Mouse (Mus musculus): ENCODE results near the gene Adcy5. TPM values are rescaled to one million over a fixed set of nuclear protein-coding genes. Genes with fewer than 3 reads are reported as not detected.

Adcy5 gene
- total RNA-seq, 2 experiments from 2014 or later = 1.8 to 1.9 TPM

DNA sequence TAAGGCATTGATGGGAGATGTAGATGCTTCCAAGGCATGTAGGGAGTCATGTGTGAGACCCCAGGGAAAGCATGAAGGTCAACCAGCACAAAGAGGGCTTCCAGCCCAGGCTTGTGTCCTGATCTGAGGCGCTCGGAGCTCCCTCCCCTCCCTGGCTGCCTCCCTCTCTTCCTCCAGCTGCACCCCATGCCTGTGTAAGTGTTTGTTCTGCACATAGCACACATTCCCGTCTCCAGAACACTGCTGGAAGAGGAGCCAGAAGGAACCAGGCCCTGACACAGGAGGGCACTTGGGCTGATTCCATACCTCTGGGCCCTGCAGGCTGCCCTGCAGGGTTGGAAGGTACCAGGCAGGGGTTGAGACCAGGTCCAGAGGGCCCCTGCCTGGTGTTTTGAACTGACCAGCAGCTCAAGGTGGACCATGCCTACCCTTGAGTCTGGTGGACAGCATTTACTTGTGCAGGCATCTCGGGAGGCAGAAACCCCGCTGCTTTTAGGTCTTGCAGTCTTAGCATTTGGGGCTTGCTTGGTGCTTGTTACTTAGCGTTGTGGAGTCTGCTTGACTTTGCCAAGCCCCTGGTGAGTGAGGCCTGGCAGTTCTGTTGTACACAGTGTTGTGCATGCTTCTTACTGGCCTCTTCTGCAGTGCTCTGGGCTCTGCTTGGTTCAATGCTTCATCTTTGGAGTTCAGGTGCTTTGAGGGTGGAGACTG lies 45.2 kb downstream of the Adcy5 start:
- intact Hi-C loops (cut with DNase I) = no loop called here
- no peak for DNase-seq

DNA sequence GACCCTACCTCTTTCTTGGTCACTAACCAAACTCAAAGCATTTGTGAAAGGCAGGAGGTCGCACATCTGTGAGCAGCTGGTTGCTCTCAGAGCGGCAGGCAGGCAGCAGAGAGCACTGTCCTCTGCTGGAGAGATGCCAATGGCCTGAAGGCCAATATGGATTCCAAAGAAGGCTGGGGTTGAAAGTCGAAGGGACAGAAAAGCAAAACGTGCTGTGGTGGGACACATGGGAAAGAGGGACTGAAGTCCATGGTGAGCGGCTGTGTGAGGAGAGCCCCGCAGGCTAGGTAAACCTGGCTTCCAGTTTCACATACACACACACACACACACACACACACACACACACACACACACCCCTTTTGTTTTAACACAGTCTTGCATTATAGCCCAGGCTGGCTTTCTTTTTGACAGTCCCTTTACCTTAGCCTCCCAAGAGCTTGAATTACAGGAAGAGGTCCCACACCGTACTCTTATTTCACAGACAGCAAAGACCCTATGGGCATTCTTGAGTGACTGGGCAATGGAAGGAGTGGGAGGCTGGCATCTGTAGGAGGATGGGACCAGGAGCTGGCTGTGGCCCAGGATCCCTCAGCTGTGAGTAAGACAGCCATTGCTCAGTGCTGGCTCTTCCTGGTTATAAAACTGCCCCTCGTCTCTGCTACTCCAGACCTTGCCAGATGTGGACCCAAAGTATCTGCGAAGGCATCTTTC lies 45.9 kb downstream of the Adcy5 start:
- DNase-seq = no peak
- intact Hi-C loops (cut with DNase I) = no loop called here

DNA sequence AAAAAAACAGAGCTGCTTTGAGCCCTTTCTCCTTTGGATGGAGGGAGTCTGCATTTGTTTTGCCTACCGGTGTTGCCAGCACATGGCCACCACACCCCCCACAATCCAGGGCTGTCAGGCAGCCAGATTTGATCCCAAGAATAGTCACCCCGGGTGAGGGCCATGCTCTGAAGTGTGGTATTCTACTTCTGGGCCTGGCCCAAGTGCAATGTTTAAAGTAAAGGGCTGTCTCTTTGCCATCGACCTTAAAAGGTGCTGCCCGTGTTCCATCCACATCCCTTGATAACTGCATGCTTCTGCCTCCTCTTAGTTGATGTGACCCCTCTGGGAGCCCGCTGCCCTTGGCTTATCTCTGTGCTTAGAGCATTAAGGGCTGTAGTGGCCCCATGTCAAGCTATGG lies 46.6 kb downstream of the Adcy5 start:
- no peak for DNase-seq
- intact Hi-C loops (cut with DNase I) = no loop called here

DNA sequence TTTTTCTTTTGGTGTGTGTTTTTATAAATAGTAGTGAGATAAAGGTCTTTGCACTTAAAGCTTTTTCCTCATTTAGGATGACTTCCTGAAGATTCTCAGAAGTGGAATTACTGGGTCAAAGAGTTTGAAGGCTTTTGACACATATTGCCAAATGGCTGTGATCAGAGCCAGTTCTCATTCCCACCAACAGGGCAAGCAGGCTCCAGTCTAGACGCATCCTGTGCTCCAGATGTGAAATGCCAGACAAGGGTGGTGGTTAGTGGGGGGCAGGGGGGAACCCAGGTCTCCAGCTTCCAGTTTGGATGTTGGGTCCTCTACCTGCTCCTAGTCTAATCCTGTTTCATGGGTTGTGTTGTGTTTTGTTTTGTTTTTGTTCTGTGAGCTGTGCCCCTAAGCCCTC lies 48.8 kb downstream of the Adcy5 start:
- DNase-seq = no peak
- intact Hi-C loops (cut with DNase I) = no loop called here

DNA sequence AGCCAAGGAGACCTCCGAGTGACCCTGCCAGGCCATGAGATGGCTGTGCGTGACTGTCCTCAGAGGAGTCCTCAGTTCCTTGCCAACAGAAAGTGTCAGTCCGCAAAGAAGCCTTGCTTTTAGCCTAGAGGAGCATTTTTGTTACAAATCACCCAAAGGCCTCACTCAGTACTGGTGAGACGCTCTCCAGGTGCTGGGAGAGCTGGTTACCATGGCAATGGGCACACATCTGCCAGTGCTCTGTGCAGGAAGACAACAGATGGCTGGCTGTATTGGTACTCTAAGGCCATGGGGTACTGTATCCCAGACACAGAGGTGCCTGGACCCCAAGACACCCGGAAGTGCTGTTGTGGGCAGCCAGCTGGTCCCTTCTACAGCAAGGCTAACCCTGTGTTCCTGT lies 51.0 kb downstream of the Adcy5 start:
- DNase-seq = no peak
- intact Hi-C loops (cut with DNase I) = no loop called here

DNA sequence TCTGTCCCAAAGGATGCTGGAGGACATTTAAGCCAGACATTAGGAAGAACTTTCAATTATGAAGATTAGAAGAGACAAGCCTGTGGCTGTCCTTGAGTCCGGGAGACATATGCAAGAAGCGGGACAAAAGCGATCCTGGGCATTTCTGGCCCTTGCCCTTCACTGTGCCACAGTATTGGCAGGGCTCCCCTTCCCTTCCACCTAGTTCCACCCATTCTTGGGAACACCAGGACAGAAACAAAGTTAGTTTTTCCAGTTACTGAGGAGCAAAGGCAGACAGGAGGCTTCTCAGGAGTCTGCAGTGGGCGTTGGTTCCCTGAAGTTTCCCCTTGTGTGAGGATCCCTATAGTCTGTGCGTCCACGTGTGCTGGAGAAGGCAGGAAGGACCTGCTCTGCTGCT lies 51.7 kb downstream of the Adcy5 start:
- intact Hi-C loops (cut with DNase I) = no loop called here
- DNase-seq = no peak

DNA sequence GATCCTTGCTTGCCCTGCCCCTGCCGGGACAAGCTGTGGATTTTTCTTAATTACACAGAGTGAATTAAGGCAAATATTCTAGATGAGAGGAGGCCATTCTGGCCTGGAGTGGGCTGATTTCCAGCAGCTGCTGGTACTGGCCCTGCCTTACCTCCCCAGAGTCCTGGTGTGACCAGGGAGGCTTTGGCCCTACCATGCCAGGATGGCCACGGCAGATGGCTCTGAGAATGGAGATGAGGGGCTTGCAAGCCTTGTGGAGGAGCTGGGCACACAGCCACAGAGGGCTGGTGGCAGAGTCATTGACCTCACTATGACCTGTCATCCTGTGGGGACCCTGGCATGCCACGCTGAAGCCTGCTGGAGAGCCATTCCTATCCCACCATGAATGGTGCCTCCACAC lies 54.1 kb downstream of the Adcy5 start:
- DNase-seq = no peak
- intact Hi-C loops (cut with DNase I) = no loop called here

DNA sequence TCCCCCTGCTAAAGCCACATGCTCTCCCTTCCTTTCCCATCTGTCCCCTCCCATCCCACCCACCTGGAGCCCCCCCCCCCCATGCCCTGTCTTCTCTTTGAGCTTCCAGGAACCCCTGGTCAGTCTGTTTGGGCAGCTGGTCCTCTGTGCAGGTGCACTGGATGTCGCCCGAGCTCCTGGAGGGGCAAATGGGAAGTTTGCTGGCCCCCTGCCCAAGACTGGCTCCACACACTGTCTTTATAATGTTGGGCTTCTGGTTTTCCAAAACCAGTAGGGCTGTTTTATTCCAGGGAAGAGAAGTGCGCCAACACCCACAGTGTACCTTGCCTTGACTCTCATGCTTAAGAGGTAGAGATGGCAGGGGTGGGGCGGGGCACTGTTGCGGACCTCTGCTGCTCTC lies 55.1 kb downstream of the Adcy5 start:
- intact Hi-C loops (cut with DNase I) = no loop called here
- no peak for DNase-seq

DNA sequence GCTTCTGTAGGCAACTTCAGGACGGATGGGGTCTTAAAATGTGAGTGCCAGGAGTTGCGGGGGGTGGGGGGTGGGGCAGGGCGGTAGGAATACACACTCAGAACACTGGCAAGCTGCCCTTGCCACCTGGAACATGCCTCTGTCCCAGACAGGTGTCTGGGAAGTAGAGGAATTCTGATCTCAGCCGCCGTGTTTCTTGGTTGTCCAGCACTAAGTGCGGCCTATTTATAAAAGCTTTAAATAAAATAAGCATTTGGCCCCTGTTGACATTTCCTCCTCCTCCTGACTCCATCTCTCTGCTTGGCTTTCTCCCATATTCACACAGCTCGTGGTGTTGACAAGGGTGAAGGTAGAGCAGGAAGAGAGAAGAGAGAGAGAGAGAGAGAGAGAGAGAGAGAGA lies 60.4 kb downstream of the Adcy5 start:
- intact Hi-C loops (cut with DNase I) = no loop called here

DNA sequence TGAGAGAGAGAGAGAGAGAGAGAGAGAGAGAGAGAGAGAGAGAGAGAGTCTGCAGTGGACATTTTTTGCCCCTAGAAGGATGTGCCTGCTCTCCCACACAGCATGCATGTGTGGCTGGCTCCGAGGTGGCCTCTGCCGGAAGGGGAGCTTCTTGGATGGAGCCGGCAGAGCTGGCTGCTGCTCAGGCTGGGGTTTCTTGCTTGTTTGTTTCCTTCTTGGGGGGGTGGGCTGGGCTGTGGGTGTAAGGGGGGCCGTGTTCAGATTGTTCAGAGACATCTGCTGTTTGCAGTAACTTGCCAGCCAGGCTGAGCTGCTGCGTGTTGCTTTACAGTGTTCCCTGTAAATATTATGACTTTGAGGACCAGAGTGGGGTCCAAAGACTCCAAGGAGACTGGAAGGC lies 60.8 kb downstream of the Adcy5 start:
- peak in 1 of 2 experiments; percentile 23 for DNase-seq
- intact Hi-C loops (cut with DNase I) = no loop called here

More for the DNA sequence above, 60.4 kb downstream of the Adcy5 start:
- no peak for DNase-seq

DNA sequence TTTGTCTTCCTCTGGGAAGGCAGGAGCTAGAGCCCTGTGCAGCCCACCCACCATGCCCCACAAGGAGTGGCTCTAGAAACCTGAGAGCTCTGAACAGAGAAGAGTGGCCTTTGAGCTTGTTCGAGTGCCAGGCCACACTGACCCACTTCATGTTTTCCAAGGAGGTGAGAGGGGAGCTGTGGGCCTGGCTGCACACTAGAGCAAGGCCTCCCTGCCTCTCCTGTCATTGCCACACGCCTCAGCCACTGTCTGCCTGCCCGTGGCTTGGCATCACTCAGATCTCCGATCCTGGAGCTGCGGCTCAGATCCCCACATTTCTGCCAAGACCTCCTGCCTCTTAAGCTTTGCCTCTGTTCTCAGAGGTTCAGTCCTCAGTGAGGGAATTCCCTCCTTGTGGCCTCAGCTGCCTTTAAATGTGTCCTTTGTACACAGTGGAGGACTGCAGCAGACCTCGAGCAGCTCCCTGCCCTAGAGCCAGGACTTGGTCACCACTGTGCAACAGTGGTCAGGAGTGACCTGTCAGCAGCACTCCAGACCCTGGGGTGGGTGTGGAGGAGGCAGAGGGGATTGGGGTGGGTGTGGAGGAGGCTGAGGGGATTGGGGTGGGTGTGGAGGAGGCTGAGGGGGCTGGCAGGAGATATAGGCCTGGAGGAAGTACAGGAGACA lies 62.3 kb downstream of the Adcy5 start:
- DNase-seq = no peak
- intact Hi-C loops (cut with DNase I) = no loop called here

DNA sequence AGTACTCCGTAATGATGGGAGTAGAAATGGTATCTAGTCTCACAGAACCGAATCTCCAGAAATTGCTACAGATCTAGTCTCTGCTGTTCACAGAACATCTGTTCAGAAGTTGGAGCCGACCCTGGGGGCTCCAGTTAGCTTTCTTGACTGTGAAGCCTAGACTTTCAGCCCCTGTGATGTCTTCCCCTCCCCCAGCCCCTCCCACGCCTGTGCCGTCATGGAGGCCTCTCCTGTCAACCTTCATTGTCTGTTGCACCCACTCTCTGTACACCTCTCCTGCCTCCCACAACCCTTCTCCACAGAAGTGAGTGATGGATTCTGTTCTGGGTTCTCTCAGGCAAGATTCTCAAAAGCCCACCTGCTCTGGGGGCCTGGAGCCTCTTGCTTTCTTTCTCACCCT lies 65.7 kb downstream of the Adcy5 start:
- no peak for DNase-seq
- intact Hi-C loops (cut with DNase I) = no loop called here

DNA sequence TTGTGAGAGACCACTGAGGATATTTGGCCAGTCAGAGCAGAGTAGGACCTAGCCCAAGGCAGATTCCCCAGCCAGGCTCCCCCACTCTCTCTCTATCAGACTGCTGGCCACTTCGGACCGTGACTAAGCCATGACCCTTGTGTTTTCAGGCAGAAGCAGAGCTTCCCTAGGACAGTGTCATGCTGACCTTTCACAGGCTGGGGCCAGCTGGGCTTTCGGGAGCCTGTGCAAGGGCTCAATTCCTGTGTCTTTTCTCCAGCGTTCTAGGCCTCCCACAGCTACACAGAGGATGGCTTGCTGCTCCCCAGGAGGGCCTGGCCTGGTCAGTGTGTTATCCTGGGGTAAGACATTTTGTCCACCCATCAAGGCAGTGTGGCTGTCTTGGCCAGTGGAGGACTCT lies 66.9 kb downstream of the Adcy5 start:
- DNase-seq = no peak
- intact Hi-C loops (cut with DNase I) = no loop called here

DNA sequence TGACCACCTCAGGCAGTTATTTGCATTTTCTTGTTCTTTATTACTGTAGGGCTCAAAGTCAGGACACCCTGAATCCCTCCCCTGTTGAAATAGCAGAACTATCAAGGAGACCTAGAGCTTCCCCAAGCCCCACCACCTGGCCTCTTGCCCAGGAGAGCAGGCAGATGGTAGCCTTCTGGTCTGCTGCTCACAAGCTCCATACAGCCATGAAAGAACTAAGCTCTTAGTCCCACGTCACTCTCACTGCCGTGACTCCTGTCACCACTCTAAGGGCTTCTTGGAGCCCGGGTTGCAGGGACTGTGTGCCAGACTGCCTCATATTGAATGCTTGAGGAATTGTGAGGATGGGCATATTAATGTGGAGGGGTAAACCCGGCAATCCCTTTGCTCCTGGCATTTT lies 69.3 kb downstream of the Adcy5 start:
- no peak for DNase-seq
- intact Hi-C loops (cut with DNase I) = no loop called here

DNA sequence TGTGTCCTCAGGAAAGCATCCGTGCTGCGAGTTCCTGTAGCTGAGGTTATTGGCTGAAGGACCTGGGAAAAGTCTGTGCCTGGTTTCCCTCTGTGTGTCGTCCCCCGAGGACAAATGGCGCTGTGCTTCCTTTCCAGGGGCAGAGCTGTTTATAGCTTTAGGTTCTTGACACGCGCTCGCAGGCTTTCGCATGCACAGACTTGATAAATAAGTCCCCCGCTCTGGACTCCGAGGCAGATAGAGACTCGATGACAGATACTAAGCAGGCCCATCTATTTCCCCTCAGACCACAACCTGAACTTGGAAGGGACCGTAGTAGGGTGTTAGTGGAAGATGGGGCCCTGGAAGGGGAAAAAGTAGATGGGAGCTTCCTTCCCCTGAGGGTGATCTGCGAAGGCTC lies 70.0 kb downstream of the Adcy5 start:
- no peak for DNase-seq
- intact Hi-C loops (cut with DNase I) = no loop called here

DNA sequence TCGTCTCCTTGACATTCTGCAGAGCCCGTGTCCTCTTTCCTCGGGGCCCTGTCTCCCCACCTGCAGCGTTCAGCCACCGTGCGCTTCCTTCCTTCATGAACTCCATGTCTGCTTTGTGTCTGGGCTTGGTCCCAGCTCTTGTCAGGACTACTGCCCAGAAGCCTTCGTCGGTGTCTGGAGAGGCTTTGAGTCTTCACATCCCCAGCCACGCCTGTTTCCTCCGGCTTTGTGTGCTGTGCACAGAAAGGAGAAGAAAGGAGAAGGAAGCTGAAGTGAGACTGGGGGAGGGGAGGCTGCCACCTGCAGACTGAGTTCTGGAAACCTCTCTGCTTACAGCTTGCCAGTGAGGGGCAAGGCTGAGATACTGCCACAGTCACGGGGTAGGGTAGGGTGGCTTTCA lies 74.9 kb downstream of the Adcy5 start:
- DNase-seq = no peak
- intact Hi-C loops (cut with DNase I) = no loop called here

DNA sequence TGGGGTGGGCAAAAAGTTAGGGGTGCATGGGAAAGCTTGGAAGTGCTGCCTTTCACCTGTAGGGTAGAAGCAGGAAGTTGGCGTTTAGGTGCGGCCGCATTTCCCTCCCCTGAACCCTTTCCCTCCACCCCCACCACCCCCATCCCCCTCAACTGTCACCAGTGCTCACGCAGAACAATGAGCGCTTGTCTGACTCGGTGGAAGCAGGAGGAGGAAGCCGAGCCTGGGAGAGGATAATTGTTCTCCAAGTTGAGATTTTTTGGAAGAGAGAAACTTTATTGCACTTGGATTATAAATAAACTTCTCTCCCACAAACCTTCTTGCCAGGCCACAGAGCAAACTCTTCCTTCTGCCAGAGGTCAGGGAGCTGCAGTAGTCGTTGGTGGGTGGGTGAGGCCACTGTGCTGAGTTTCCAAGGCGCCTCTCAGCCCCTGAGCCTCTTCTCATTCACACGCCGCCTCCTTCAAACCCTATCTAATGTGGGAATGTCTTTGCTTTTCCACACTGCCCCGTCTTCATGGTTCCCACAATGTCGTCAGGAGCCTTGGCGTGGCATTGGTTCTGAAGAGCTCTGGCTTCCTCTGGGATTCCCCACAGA lies 77.6 kb downstream of the Adcy5 start:
- no peak for DNase-seq
- intact Hi-C loops (cut with DNase I) = no loop called here

DNA sequence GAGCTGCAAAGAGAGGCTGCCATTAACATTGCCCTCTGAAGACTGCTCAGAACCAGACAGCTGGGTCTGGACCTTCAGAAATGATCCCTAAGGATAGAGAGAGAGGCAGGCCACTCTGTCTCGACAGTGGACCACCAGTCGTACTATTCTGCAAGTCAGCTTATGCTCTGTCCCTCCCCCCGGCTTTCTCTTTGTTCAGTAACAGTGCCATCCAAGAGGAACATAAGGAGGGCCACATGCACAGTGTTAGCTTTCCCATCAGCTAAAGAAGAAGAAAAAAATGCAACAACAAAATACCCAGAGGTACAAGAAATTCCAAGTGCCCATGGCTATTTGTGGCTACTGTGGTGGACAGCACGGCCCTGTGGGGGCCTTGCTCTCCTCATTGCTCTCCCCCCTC lies 78.7 kb downstream of the Adcy5 start:
- DNase-seq = no peak
- intact Hi-C loops (cut with DNase I) = no loop called here

DNA sequence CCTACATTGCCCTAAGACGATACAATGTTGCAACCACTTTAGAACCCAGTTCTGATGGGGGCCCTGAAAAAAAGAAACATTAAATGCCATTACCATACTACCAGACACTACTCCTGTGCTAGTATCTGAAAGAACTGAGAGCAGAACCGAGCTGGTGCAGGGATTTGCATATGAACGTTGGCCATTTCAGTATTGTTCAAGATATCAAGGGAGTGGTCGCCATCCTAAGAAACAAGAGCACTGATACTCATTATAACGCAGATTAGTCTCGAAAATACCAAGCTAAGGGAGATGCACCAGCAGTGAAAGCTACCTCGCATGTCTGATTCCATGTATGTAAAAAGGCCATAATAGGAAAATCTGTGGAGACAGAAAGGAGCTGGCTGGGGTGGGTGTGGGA lies 82.4 kb downstream of the Adcy5 start:
- DNase-seq = no peak

DNA sequence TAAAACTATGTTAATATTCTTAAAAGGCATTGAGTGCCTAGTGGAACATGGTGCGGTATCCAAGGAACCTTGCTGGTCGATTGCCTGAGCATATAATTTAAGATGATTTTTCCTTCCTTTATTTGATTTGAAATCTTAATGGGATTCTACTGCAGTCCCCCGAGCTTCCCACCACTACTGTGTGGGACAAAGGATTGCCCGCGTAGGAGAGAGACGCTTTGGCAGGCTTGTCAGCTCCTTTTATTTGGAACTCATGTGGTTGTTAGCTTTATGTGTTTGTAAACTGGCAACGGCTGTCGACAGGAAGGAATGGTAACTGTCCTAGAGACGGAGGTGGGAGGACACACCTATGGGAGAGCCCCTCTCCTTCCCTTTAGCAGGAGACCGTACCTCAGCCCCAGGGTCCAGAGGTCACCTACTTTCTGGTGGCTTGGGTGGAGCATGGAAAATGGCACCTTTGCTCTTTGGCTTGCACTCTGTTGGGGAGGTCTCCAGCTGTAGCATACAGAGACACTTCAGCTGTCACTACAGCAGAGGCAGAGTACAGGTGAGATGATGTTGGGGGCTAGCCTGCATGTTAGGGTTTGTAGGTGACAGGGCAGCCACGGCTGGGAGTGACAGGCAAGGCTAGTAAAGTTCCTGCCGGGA lies 84.8 kb downstream of the Adcy5 start:
- no peak for DNase-seq
- intact Hi-C loops (cut with DNase I) = no loop called here

More for the DNA sequence above, 82.4 kb downstream of the Adcy5 start:
- intact Hi-C loops (cut with DNase I) = no loop called here
